Mouse (Mus musculus): Measurements from ENCODE around the gene Gm20388. TPM values are rescaled to one million over a fixed set of nuclear protein-coding genes. Genes with fewer than 3 reads are reported as not detected.

Gm20388 gene
- polyA plus RNA-seq, 1 experiment from 2014 or later: 8.3 TPM

GRCm38 (mm10) chr8:119883281-119883680, 27.4 kb upstream of the Gm20388 start:
- Histone ChIP-seq H3K4me2 (ENCODE audit: low read length) (no peak overlapping the region), H3K9ac (ENCODE audit: low read length) (no peak overlapping the region), H3K27me3 (replicated peaks; ENCODE audit: control insufficient read depth, insufficient read depth, low read length) (no peaks in the 10 kb centered on the region), H3K4me3 (ENCODE audit: low read depth, low read length) (no peak overlapping the region), H3K9me3 (ENCODE audit: control insufficient read depth, low read length) (no peaks in the 10 kb centered on the region), H3K36me3 (ENCODE audit: control insufficient read depth, insufficient read depth, low read length) (no peaks in the 10 kb centered on the region), H3K27ac (ENCODE audit: low read depth) (no peak overlapping the region), H3K4me1 (replicated peaks; ENCODE audit: control insufficient read depth, insufficient read depth, low read length) (peaks cover 9% of the 10 kb centered on the region)
- WGBS: 89% methylated on average over 7 of the region's 7 CpGs
- ATAC-seq (replicated peaks; ENCODE audit: low FRiP score, low TSS enrichment, low read depth) (no peak), DNase-seq (ENCODE audit: low spot score) (no peak)

- H3K4me2 ChIP-seq (ENCODE audit: low read length): no peak overlapping the region
- ATAC-seq (replicated peaks; ENCODE audit: low FRiP score, low TSS enrichment, low read depth): peak; percentile 50
- no peak overlapping the region for H3K4me3 ChIP-seq (ENCODE audit: low read depth, low read length)
- H3K27ac ChIP-seq (ENCODE audit: low read depth): peak overlapping the region; percentile 51
- peak; percentile 62 for DNase-seq (ENCODE audit: low spot score)
- H3K9me3 ChIP-seq (ENCODE audit: control insufficient read depth, low read length): no peaks in the 10 kb centered on the region
- no peaks in the 10 kb centered on the region for H3K27me3 ChIP-seq (replicated peaks; ENCODE audit: control insufficient read depth, insufficient read depth, low read length)
- no peaks in the 10 kb centered on the region for H3K36me3 ChIP-seq (ENCODE audit: control insufficient read depth, insufficient read depth, low read length)
- 18% methylated on average over 3 of the region's 3 CpGs for WGBS
- peaks cover 9% of the 10 kb centered on the region for H3K4me1 ChIP-seq (replicated peaks; ENCODE audit: control insufficient read depth, insufficient read depth, low read length)
- no peak overlapping the region for H3K9ac ChIP-seq (ENCODE audit: low read length)
Observed at GRCm38 (mm10) chr8:119885612-119886011, 25.0 kb upstream of the Gm20388 start.

- Histone ChIP-seq H3K27ac (ENCODE audit: low read depth) (no peak overlapping the region), H3K36me3 (ENCODE audit: control insufficient read depth, insufficient read depth, low read length) (no peaks in the 10 kb centered on the region), H3K4me2 (ENCODE audit: low read length) (no peak overlapping the region), H3K4me1 (replicated peaks; ENCODE audit: control insufficient read depth, insufficient read depth, low read length) (peaks cover 9% of the 10 kb centered on the region), H3K9me3 (ENCODE audit: control insufficient read depth, low read length) (no peaks in the 10 kb centered on the region), H3K9ac (ENCODE audit: low read length) (no peak overlapping the region), H3K27me3 (replicated peaks; ENCODE audit: control insufficient read depth, insufficient read depth, low read length) (no peaks in the 10 kb centered on the region), H3K4me3 (ENCODE audit: low read depth, low read length) (no peak overlapping the region)
- DNase-seq (ENCODE audit: low spot score) (peak; percentile 73), ATAC-seq (replicated peaks; ENCODE audit: low FRiP score, low TSS enrichment, low read depth) (no peak)
- WGBS: 96% methylated on average over 3 of the region's 3 CpGs
Observed at GRCm38 (mm10) chr8:119887130-119887529, 23.5 kb upstream of the Gm20388 start.

GRCm38 (mm10) chr8:119888012-119888411, 22.6 kb upstream of the Gm20388 start:
- no peaks in the 10 kb centered on the region for H3K36me3 ChIP-seq (ENCODE audit: control insufficient read depth, insufficient read depth, low read length)
- no peak for ATAC-seq (replicated peaks; ENCODE audit: low FRiP score, low TSS enrichment, low read depth)
- no peaks in the 10 kb centered on the region for H3K9me3 ChIP-seq (ENCODE audit: control insufficient read depth, low read length)
- no peak overlapping the region for H3K4me2 ChIP-seq (ENCODE audit: low read length)
- H3K27ac ChIP-seq (ENCODE audit: low read depth): no peak overlapping the region
- H3K4me1 ChIP-seq (replicated peaks; ENCODE audit: control insufficient read depth, insufficient read depth, low read length): peaks cover 9% of the 10 kb centered on the region
- DNase-seq (ENCODE audit: low spot score): no peak
- H3K27me3 ChIP-seq (replicated peaks; ENCODE audit: control insufficient read depth, insufficient read depth, low read length): no peaks in the 10 kb centered on the region
- no peak overlapping the region for H3K4me3 ChIP-seq (ENCODE audit: low read depth, low read length)
- H3K9ac ChIP-seq (ENCODE audit: low read length): no peak overlapping the region
- 68% methylated on average over 4 of the region's 4 CpGs for WGBS

- DNase-seq (ENCODE audit: low spot score): no peak
- Histone ChIP-seq H3K9ac (ENCODE audit: low read length) (no peak overlapping the region), H3K27me3 (replicated peaks; ENCODE audit: control insufficient read depth, insufficient read depth, low read length) (peaks cover 12% of the 10 kb centered on the region), H3K36me3 (ENCODE audit: control insufficient read depth, insufficient read depth, low read length) (no peaks in the 10 kb centered on the region), H3K4me3 (ENCODE audit: low read depth, low read length) (no peak overlapping the region), H3K4me2 (ENCODE audit: low read length) (no peak overlapping the region), H3K4me1 (replicated peaks; ENCODE audit: control insufficient read depth, insufficient read depth, low read length) (no peaks in the 10 kb centered on the region), H3K27ac (ENCODE audit: low read depth) (no peak overlapping the region), H3K9me3 (ENCODE audit: control insufficient read depth, low read length) (no peaks in the 10 kb centered on the region)
- ATAC-seq (replicated peaks; ENCODE audit: low FRiP score, low TSS enrichment, low read depth): no peak
- 74% methylated on average over 4 of the region's 4 CpGs for WGBS
Observed at GRCm38 (mm10) chr8:119897069-119897468, 13.6 kb upstream of the Gm20388 start.

GRCm38 (mm10) chr8:119897933-119898332, 12.7 kb upstream of the Gm20388 start:
- no peak for DNase-seq (ENCODE audit: low spot score)
- WGBS: 16% methylated on average over 13 of the region's 13 CpGs
- ATAC-seq (replicated peaks; ENCODE audit: low FRiP score, low TSS enrichment, low read depth): no peak
- H3K27ac ChIP-seq (ENCODE audit: low read depth): no peak overlapping the region
- no peak overlapping the region for H3K9ac ChIP-seq (ENCODE audit: low read length)
- no peaks in the 10 kb centered on the region for H3K4me1 ChIP-seq (replicated peaks; ENCODE audit: control insufficient read depth, insufficient read depth, low read length)
- no peaks in the 10 kb centered on the region for H3K9me3 ChIP-seq (ENCODE audit: control insufficient read depth, low read length)
- H3K36me3 ChIP-seq (ENCODE audit: control insufficient read depth, insufficient read depth, low read length): no peaks in the 10 kb centered on the region
- peaks cover 12% of the 10 kb centered on the region for H3K27me3 ChIP-seq (replicated peaks; ENCODE audit: control insufficient read depth, insufficient read depth, low read length)
- H3K4me2 ChIP-seq (ENCODE audit: low read length): no peak overlapping the region
- no peak overlapping the region for H3K4me3 ChIP-seq (ENCODE audit: low read depth, low read length)

GRCm38 (mm10) chr8:119901349-119901748, 9.3 kb upstream of the Gm20388 start:
- ATAC-seq (replicated peaks; ENCODE audit: low FRiP score, low TSS enrichment, low read depth): no peak
- H3K36me3 ChIP-seq (ENCODE audit: control insufficient read depth, insufficient read depth, low read length): no peaks in the 10 kb centered on the region
- no peak overlapping the region for H3K27ac ChIP-seq (ENCODE audit: low read depth)
- H3K4me3 ChIP-seq (ENCODE audit: low read depth, low read length): no peak overlapping the region
- peaks cover 12% of the 10 kb centered on the region for H3K27me3 ChIP-seq (replicated peaks; ENCODE audit: control insufficient read depth, insufficient read depth, low read length)
- no peak for DNase-seq (ENCODE audit: low spot score)
- no peak overlapping the region for H3K4me2 ChIP-seq (ENCODE audit: low read length)
- H3K4me1 ChIP-seq (replicated peaks; ENCODE audit: control insufficient read depth, insufficient read depth, low read length): no peaks in the 10 kb centered on the region; the same call in 1 of the 2 replicates
- H3K9me3 ChIP-seq (ENCODE audit: control insufficient read depth, low read length): no peaks in the 10 kb centered on the region
- H3K9ac ChIP-seq (ENCODE audit: low read length): no peak overlapping the region
- WGBS: 65% methylated on average over 3 of the region's 3 CpGs

GRCm38 (mm10) chr8:119901952-119902351, 8.7 kb upstream of the Gm20388 start:
- DNase-seq (ENCODE audit: low spot score) (no peak), ATAC-seq (replicated peaks; ENCODE audit: low FRiP score, low TSS enrichment, low read depth) (no peak)
- no peak overlapping the region for H3K4me2 ChIP-seq (ENCODE audit: low read length)
- no peak overlapping the region for H3K27ac ChIP-seq (ENCODE audit: low read depth)
- H3K4me3 ChIP-seq (ENCODE audit: low read depth, low read length): no peak overlapping the region
- no peak overlapping the region for H3K9ac ChIP-seq (ENCODE audit: low read length)
- H3K36me3 ChIP-seq (ENCODE audit: control insufficient read depth, insufficient read depth, low read length): no peaks in the 10 kb centered on the region
- 69% methylated on average over 8 of the region's 8 CpGs for WGBS
- peaks cover 11% of the 10 kb centered on the region for H3K27me3 ChIP-seq (replicated peaks; ENCODE audit: control insufficient read depth, insufficient read depth, low read length)
- H3K9me3 ChIP-seq (ENCODE audit: control insufficient read depth, low read length): no peaks in the 10 kb centered on the region
- H3K4me1 ChIP-seq (replicated peaks; ENCODE audit: control insufficient read depth, insufficient read depth, low read length): no peaks in the 10 kb centered on the region; the same call in 1 of the 2 replicates

- no peaks in the 10 kb centered on the region for H3K27me3 ChIP-seq (replicated peaks; ENCODE audit: control insufficient read depth, insufficient read depth, low read length)
- ATAC-seq (replicated peaks; ENCODE audit: low FRiP score, low TSS enrichment, low read depth): no peak
- no peaks in the 10 kb centered on the region for H3K36me3 ChIP-seq (ENCODE audit: control insufficient read depth, insufficient read depth, low read length)
- H3K4me2 ChIP-seq (ENCODE audit: low read length): no peak overlapping the region
- WGBS: 40% methylated on average over 12 of the region's 12 CpGs
- H3K4me3 ChIP-seq (ENCODE audit: low read depth, low read length): no peak overlapping the region
- no peak overlapping the region for H3K9ac ChIP-seq (ENCODE audit: low read length)
- DNase-seq (ENCODE audit: low spot score): no peak
- H3K9me3 ChIP-seq (ENCODE audit: control insufficient read depth, low read length): no peaks in the 10 kb centered on the region
- H3K4me1 ChIP-seq (replicated peaks; ENCODE audit: control insufficient read depth, insufficient read depth, low read length): no peaks in the 10 kb centered on the region; the same call in 1 of the 2 replicates
- no peak overlapping the region for H3K27ac ChIP-seq (ENCODE audit: low read depth)
Observed at GRCm38 (mm10) chr8:119904323-119904911, 6.2 kb upstream of the Gm20388 start.
